Mouse (Mus musculus) liver, embryonic 14.5 days (tissue): ENCODE data around the gene Tpst1.

Experiments
- CTCF ChIP-seq: IDR thresholded peaks from 2 replicates; pipeline ENCODE4 v1.5.1; 2016; ENCODE audit warnings: antibody characterized with exemption, low read depth, control low read depth
- EP300 ChIP-seq: IDR thresholded peaks from 2 replicates; pipeline ENCODE4 v1.6.1; 2016; ENCODE audit warnings: antibody characterized with exemption, low read depth

- no peak for TF ChIP-seq EP300
- no peak for TF ChIP-seq CTCF
Observed at GRCm38 (mm10) chr5:130159761-130160201, 86.7 kb downstream of the Tpst1 start.
